Mouse (Mus musculus) testis, adult 2 months (tissue): ENCODE data around the gene Mgp. TPM values are rescaled to one million over a fixed set of nuclear protein-coding genes. Genes with fewer than 3 reads are reported as not detected.
A peak's percentile ranks its signal among the peaks of the same experiment; 100 is the strongest.

Experiments used
- H3K27ac ChIP-seq: fragments of 200-500 bp; 2 replicates; pipeline ENCODE4 v1.5.1; 2012; ENCODE audit warnings: low read depth, low read length; ENCODE audit not compliant: control insufficient read depth, insufficient read depth
- H3K27me3 ChIP-seq: fragments of 200-500 bp; 2 replicates; pipeline ENCODE4 v1.6.1; 2012; ENCODE audit warnings: mild to moderate bottlenecking, low read length, moderate library complexity; ENCODE audit not compliant: control insufficient read depth, insufficient read depth
- H3K36me3 ChIP-seq: fragments of 200-500 bp; 2 replicates; pipeline ENCODE4 v1.6.1; 2012; ENCODE audit warnings: mild to moderate bottlenecking, low read length; ENCODE audit not compliant: control insufficient read depth, insufficient read depth
- H3K4me1 ChIP-seq: fragments of 200-500 bp; 2 replicates; pipeline ENCODE4 v1.6.1; 2012; ENCODE audit warnings: low read length; ENCODE audit not compliant: control insufficient read depth, insufficient read depth
- H3K4me3 ChIP-seq: fragments of 200-500 bp; 2 replicates; pipeline ENCODE4 v1.5.1; 2012; ENCODE audit warnings: low read depth, mild to moderate bottlenecking, low read length, moderate library complexity, mixed read lengths; ENCODE audit not compliant: control insufficient read depth
- CTCF ChIP-seq: fragments of 200-500 bp; IDR thresholded peaks from 2 replicates; pipeline ENCODE4 v1.5.1; 2012; ENCODE audit warnings: low read depth, mild to moderate bottlenecking, inconsistent platforms, low read length, moderate library complexity; ENCODE audit not compliant: control insufficient read depth, insufficient read depth, insufficient replicate concordance
- POLR2A ChIP-seq: fragments of 200-500 bp; IDR thresholded peaks from 2 replicates; pipeline ENCODE4 v1.6.1; 2012; ENCODE audit warnings: low read depth, mild to moderate bottlenecking, inconsistent platforms, low read length, moderate library complexity; ENCODE audit not compliant: control insufficient read depth
- polyA plus RNA-seq: library from polyadenylated mRNA; depleted of rRNA; stranded (reverse); fragments of >200 nt; gene quantifications from 2 replicates; pipeline ENCODE4 v1.2.3, GENCODE M21; 2012; rRNA removed

Gene Mgp
- polyA plus RNA-seq, 1 experiment = 51.0 TPM

DNA sequence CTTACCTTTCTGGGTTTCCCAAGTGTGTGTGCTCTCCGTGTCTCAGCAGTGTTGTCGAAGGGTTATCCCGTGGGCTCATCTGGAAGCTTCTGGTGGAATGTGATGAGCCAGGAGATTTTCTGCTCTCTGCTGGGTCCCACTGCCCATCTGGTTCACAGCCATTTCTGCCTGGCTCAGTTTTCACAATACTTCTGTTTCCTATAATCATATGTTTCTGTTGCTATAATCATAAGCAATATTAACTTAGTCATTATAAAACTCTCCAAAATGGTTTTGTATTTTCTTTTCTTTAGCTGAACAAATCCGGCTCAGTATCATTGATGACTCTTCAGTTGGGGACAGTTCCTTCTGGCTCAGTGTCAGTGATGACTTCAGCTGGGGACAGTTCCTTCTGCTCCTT lies 40.3 kb downstream of the Mgp start, which contains the start of gene Smco3:
Smco3 (minus strand) TSS at position 101 of the 400 bp plus-strand sequence.
- H3K4me1 ChIP-seq = no peaks in the 10 kb centered on the region
- no peak within 1 kb of the TSS for H3K4me3 ChIP-seq
- no peak for TF ChIP-seq CTCF
- no peak for TF ChIP-seq POLR2A
- H3K27ac ChIP-seq = no peak within 1 kb of the TSS
- no peaks in the 10 kb centered on the region for H3K27me3 ChIP-seq
- no peaks in the 10 kb centered on the region for H3K36me3 ChIP-seq

DNA sequence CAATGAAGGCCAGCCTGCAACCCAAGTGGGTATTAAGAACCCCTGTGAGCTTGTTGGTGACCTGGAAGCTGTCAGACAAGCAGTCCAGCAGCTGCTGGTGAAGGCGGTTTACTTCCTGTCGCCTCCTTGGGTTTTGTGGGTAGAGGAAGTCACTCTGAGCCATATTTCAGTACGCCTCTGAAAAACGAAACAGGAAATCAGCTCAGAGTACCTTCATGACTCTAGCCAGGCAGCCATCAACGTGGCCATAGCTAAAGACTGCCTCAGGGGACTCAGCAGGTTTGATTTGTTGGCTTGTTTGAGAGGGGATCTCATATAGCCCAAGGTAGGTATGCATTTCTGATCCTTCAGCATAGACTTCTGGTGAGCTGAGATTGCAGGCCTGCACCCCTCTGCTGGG lies 43.9 kb downstream of the Mgp start:
- peak overlapping the region; percentile 45 for H3K4me3 ChIP-seq
- H3K4me1 ChIP-seq = no peaks in the 10 kb centered on the region
- no peaks in the 10 kb centered on the region for H3K36me3 ChIP-seq
- H3K27ac ChIP-seq = no peak overlapping the region
- H3K27me3 ChIP-seq = no peaks in the 10 kb centered on the region
- no peak for TF ChIP-seq POLR2A
- TF ChIP-seq CTCF = no peak

DNA sequence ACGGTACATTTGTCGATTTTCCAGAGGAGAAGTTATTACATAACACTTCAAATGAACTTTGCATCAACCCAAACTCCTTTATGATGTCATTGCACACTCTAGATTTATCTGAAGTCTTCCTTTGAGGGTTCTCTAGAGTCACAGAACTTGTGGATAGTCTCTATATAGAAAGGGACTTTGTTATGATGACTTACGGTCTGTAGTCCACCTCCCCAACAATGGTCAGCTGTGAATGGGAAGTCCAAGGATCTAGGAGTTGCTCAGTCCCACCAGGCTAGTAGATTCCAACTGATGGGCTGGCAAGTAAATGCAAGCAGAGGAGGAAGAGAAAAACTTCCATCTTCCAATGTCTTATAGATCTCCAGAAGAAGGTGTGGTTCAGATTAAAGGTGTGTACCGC lies 46.9 kb downstream of the Mgp start:
- Histone ChIP-seq H3K36me3 (peaks cover 5% of the 10 kb centered on the region), H3K27me3 (no peaks in the 10 kb centered on the region), H3K4me1 (no peaks in the 10 kb centered on the region), H3K27ac (peak overlapping the region; percentile 3; the same call in 1 of the 2 replicates), H3K4me3 (peak overlapping the region; percentile 47; the same call in 1 of the 2 replicates)
- TF ChIP-seq POLR2A = no peak
- TF ChIP-seq CTCF = no peak

DNA sequence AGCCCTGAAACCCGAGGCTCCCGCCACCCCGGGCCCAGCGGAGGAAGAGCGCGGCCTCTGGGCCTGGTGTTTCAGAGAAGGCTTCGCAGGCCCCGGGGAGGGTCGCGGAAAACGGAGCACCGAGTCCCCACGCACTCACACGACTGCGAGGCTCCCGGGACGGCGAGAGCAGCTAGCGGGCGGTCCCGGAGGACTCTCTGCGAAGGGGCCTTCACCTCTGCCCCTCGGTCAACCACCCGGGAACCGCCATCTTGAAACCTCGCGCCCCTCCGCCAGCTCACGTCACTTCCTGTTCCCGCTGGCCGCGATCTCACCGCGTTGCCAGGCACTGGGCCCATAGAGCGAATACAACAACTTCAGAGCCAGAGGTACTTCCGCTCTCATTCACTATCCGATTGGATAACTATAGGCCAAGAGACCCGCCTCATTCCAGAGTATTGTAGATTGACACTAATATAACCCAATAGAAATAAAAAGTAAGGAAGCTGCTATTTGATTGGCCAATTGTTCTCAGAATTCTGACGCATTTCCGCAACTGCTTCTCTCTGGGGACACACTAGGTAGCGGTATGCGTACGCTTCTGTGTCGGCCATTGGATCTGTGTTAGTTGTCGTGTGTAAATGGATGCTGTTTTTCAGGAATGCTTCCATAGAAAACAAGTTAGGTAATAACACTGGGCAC lies 47.6 kb downstream of the Mgp start, which contains the start of gene Wbp11:
Wbp11 (minus strand) TSS at position 353 of the 681 bp plus-strand sequence.
- H3K4me3 ChIP-seq = peak within 1 kb of the TSS; percentile 98
- peaks cover 5% of the 10 kb centered on the region for H3K36me3 ChIP-seq
- no peaks in the 10 kb centered on the region for H3K27me3 ChIP-seq
- no peak for TF ChIP-seq CTCF
- peak; percentile 92 for TF ChIP-seq POLR2A
- no peaks in the 10 kb centered on the region for H3K4me1 ChIP-seq
- peak within 1 kb of the TSS; percentile 99 for H3K27ac ChIP-seq

DNA sequence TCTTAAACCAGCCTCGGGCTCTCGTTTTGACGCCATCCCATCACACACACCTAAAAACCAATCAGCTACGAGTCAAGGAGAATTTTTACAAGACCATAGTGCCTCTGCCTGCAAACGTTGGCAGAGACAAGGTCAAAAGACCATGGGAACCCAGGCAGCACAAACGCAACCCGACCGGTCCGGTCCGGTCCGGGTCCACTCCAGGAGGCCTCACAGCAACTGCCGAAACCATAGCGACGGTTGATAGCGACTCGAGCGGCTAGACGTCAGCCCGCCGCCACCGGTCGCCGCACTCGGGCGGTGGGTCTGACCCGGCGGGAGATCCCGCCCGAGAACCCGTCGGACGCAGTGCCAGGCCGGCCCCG lies 48.1 kb downstream of the Mgp start, which contains the start of gene BC049715:
BC049715 (plus strand) TSS at position 111 of the 365 bp plus-strand sequence.
- Histone ChIP-seq H3K27me3 (no peaks in the 10 kb centered on the region), H3K36me3 (peaks cover 5% of the 10 kb centered on the region)
- no peak; the same call in 1 of the 2 replicates for TF ChIP-seq POLR2A
- TF ChIP-seq CTCF = no peak

DNA sequence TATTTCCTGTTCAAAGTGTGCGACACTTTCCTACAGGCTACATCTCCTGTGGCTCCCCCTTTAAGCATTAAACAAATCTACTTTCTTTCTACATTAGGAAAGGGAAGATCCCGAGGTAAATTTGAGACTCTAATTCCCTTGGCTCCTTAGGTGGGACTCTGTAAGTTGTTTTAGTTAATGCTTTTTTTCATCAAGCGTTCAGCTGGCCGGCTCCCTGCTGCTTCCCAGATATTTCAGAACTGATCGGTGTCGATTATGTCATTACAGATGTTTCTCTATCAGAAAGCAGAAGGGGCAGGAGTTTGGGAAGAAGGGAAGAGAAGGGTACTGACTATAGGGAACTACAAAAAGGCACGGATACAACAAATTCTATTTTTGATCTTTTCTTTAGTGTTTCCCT lies 48.5 kb downstream of the Mgp start:
- peaks cover 5% of the 10 kb centered on the region for H3K36me3 ChIP-seq
- no peaks in the 10 kb centered on the region for H3K27me3 ChIP-seq
- H3K27ac ChIP-seq = peak overlapping the region; percentile 99
- no peaks in the 10 kb centered on the region for H3K4me1 ChIP-seq
- H3K4me3 ChIP-seq = peak overlapping the region; percentile 98
- TF ChIP-seq CTCF = no peak
- no peak for TF ChIP-seq POLR2A

More for the DNA sequence above, 48.1 kb downstream of the Mgp start, which contains the start of gene BC049715:
- H3K27ac ChIP-seq = peak within 1 kb of the TSS; percentile 99
- peak within 1 kb of the TSS; percentile 98 for H3K4me3 ChIP-seq
- H3K4me1 ChIP-seq = no peaks in the 10 kb centered on the region

DNA sequence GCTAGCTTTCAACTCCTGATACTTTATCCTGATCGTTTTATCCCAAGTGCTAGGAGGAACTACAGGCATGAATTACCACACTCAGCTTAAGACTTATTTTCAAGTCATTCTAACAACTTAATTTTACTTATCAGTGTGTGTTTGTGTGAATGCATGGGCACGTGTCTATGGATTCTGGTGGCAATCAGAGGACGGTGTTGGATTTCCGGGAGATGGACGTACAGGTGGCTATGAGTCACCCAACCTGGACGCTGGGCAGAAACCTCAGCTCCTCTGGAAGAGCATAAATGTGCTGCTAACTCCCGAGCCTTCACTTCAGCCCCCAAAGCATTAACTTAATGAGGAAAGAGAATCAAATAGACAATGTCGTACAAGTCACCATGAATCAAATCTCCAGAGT lies 50.6 kb downstream of the Mgp start:
- no peak for TF ChIP-seq CTCF
- no peak for TF ChIP-seq POLR2A
- H3K36me3 ChIP-seq = peaks cover 10% of the 10 kb centered on the region

More for the DNA sequence above, 50.6 kb downstream of the Mgp start:
- H3K4me1 ChIP-seq = no peaks in the 10 kb centered on the region; the same call in 1 of the 2 replicates
- H3K4me3 ChIP-seq = peak overlapping the region; percentile 73
- no peak overlapping the region for H3K27ac ChIP-seq
- H3K27me3 ChIP-seq = no peaks in the 10 kb centered on the region

Other genes starting within 250 kb of the Mgp start
- gene Plbd1, start 213.9 kb downstream of the Mgp start, polyA plus RNA-seq = 47.4 and 53.7 TPM in 2 replicates
- gene Gucy2c, start 94.1 kb downstream of the Mgp start, polyA plus RNA-seq = 0.16 and 0.33 TPM in 2 replicates
- gene Hist4h4, start 71.4 kb downstream of the Mgp start, polyA plus RNA-seq = 0.96 and 0.99 TPM in 2 replicates
- gene H2afj, start 67.6 kb downstream of the Mgp start, polyA plus RNA-seq = 34.2 and 47.7 TPM in 2 replicates
- gene BC049715, start 48.2 kb downstream of the Mgp start, polyA plus RNA-seq = 150 and 168 TPM in 2 replicates
- gene Wbp11, start 47.6 kb downstream of the Mgp start, polyA plus RNA-seq = 236 and 252 TPM in 2 replicates
- gene Smco3, start 40.4 kb downstream of the Mgp start, polyA plus RNA-seq = 0.22 TPM in 1 of 2 replicates, not detected in the other
- 0.96 and 1.0 TPM in 2 replicates for gene Art4, start 18.1 kb downstream of the Mgp start, polyA plus RNA-seq
- 0.09 TPM in 1 of 2 replicates, not detected in the other for gene Erp27, start 46.4 kb upstream of the Mgp start, polyA plus RNA-seq
- gene Pde6h, start 48.0 kb upstream of the Mgp start, polyA plus RNA-seq = 2.2 and 6.5 TPM in 2 replicates
- 5.4 and 5.8 TPM in 2 replicates for gene Arhgdib, start 66.1 kb upstream of the Mgp start, polyA plus RNA-seq